Mouse (Mus musculus) Patski (cell line): ENCODE data around the gene Megf8. TPM values are rescaled to one million over a fixed set of nuclear protein-coding genes. Genes with fewer than 3 reads are reported as not detected.

Experiments
- ATAC-seq: fragments of 100-300 bp; one replicate; pipeline ENCODE4 v1.8.0; 2021
- CTCF ChIA-PET: fragments of 350-600 bp; sonication (Branson Sonifier 250); formaldehyde crosslinking; loops from one replicate; lab custom pipeline; 2022; ENCODE audit warnings: inconsistent platforms; lab: Charles Lee
- POLR2A ChIA-PET: fragments of 350-600 bp; sonication (Branson Sonifier 250); formaldehyde crosslinking; loops from one replicate; lab custom pipeline; 2022; ENCODE audit warnings: antibody characterized with exemption, inconsistent platforms; lab: Charles Lee
- DNase-seq: peaks from one replicate; pipeline ENCODE4 v3.0.0-alpha.2; 2011; ENCODE audit warnings: low read depth, low spot score
- H3K27me3 ChIP-seq: fragments of 371-371 bp; one replicate; pipeline ENCODE4 v1.5.1; 2021
- CTCF ChIP-seq: fragments of 100-300 bp; IDR thresholded peaks from one replicate; pipeline ENCODE4 v1.5.1; 2021
- in situ Hi-C: fragments of 300-500 bp; cut with MboI; formaldehyde crosslinking; loops from 3 replicates; pipeline ENCODE4 v1.11.1; 2018; ENCODE audit warnings: low pct_unique_long_range_greater_than_20kb, mixed read lengths
- polyA plus RNA-seq: library from polyadenylated mRNA; unstranded; gene quantifications from one replicate; pipeline ENCODE4 v1.2.3, GENCODE M21; 2021

Gene Megf8
- polyA plus RNA-seq, 1 experiment from 2014 or later, result 105 TPM

GRCm38 (mm10) chr7:25271651-25272444 is 45.1 kb upstream of the Megf8 start:
- ChIA-PET CTCF (interaction anchor here (0.8 kb wide), 1 partner anchor 45 kb away, joined by 3 read pairs; the partner anchor contains the start of gene Megf8), POLR2A (interaction anchor here (1.2 kb wide), 1 partner anchor 23 kb away, joined by 3 read pairs; no protein-coding TSS in a partner anchor)
- ATAC-seq (no peak), DNase-seq (no peak)
- H3K27me3 ChIP-seq, result no peaks in the 10 kb centered on the region
- in situ Hi-C loops, result no loop called here
- no peak for TF ChIP-seq CTCF

DNA sequence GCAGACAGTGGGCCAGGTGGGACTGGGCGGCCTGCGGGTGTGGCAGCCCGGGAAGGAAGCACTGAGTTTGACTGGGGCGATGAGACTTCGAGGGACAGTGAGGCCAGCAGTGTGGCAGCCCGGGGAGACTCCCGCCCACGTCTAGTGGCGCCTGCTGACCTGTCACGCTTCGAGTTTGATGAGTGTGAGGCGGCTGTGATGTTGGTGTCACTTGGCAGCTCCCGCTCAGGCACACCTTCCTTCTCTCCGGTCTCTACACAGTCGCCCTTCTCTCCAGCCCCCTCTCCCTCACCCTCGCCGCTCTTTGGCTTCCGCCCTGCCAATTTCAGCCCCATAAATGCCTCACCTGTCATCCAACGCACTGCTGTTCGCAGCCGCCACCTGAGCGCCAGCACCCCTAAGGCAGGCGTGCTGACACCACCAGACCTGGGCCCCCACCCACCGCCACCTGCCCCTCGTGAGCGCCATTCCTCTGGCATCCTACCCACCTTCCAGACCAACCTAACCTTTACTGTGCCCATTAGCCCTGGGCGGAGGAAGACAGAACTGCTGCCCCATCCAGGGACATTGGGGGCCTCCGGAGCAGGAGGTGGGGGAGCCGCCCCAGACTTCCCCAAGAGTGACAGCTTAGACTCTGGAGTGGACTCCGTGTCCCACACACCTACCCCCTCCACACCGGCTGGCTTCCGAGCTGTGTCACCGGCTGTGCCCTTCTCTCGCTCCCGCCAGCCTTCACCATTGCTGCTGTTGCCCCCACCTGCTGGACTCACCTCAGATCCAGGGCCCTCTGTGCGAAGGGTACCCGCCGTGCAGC is 44.3 kb upstream of the Megf8 start:
- DNase-seq, result no peak
- H3K27me3 ChIP-seq, result no peaks in the 10 kb centered on the region
- TF ChIP-seq CTCF, result no peak
- ChIA-PET POLR2A (interaction anchor here (1.2 kb wide), 1 partner anchor 23 kb away, joined by 3 read pairs; no protein-coding TSS in a partner anchor), CTCF (no interaction called here)
- in situ Hi-C loops, result no loop called here
- no peak for ATAC-seq

- no peak for TF ChIP-seq CTCF
- H3K27me3 ChIP-seq, result no peaks in the 10 kb centered on the region
- in situ Hi-C loops, result no loop called here
- ATAC-seq (no peak), DNase-seq (no peak)
- POLR2A ChIA-PET, result no interaction called here
- CTCF ChIA-PET, result interaction anchor here (1.1 kb wide), 1 partner anchor 134 kb away, joined by 3 read pairs; no protein-coding TSS in a partner anchor
These were observed 43.4 kb upstream of the Megf8 start for GRCm38 (mm10) chr7:25273259-25274241.

- ChIA-PET CTCF (interaction anchor here (1.5 kb wide), 1 partner anchor 9 kb away, joined by 4 read pairs; no protein-coding TSS in a partner anchor), POLR2A (interaction anchor here (1.1 kb wide), 1 partner anchor 35 kb away, joined by 3 read pairs; no protein-coding TSS in a partner anchor)
- DNase-seq, result no peak
- no peak for ATAC-seq
- no peak for TF ChIP-seq CTCF
- in situ Hi-C loops, result no loop called here
- H3K27me3 ChIP-seq, result no peaks in the 10 kb centered on the region
These were observed 42.4 kb upstream of the Megf8 start for GRCm38 (mm10) chr7:25274571-25274970.

DNA sequence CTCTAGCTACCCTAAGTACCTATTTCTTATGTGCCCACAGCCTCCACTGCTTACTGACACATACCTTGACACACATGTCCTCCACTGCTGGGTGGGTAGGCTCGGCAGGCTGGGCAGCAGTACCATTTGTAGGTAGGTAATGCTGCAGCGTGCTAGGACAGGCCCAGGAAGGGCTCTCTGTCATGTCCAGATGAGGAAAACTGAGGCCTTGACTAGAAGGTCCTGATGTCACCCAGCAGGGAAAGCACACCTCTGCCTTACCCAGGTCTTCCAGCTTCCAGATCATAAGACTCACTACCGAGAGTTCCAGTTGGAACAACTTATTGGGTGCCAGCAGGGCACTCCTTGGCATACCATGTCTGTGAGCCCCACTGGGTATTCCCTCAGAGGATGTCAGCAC is 42.0 kb upstream of the Megf8 start:
- in situ Hi-C loops, result loop anchor here (5.0 kb wide), 1 partner anchor 33 kb away; no protein-coding TSS in a partner anchor
- DNase-seq, result no peak
- POLR2A ChIA-PET, result interaction anchor here (1.1 kb wide), 1 partner anchor 35 kb away, joined by 3 read pairs; no protein-coding TSS in a partner anchor

GRCm38 (mm10) chr7:25275555-25276298 is 41.2 kb upstream of the Megf8 start:
- no peaks in the 10 kb centered on the region for H3K27me3 ChIP-seq
- in situ Hi-C loops, result loop anchor here (5.0 kb wide), 1 partner anchor 33 kb away; no protein-coding TSS in a partner anchor
- ChIA-PET CTCF (interaction anchor here (1.1 to 2.0 kb wide), 3 partner anchors 11 to 41 kb away, joined by 3 to 5 read pairs (median 4); partner anchors contain the start of gene Megf8), POLR2A (interaction anchor here (1.1 kb wide), 1 partner anchor 36 kb away, joined by 3 read pairs; no protein-coding TSS in a partner anchor)
- no peak for TF ChIP-seq CTCF
- DNase-seq, result no peak
- ATAC-seq, result no peak

More for the DNA sequence above, 42.0 kb upstream of the Megf8 start:
- no peaks in the 10 kb centered on the region for H3K27me3 ChIP-seq
- CTCF ChIA-PET, result interaction anchor here (1.5 to 2.0 kb wide), 2 partner anchors 10 to 41 kb away, joined by 4 to 5 read pairs; partner anchors contain the start of gene Megf8
- no peak for TF ChIP-seq CTCF
- no peak for ATAC-seq

- POLR2A ChIA-PET, result interaction anchor here (0.7 kb wide), 1 partner anchor 202 kb away, joined by 3 read pairs; no protein-coding TSS in a partner anchor
- ATAC-seq, result no peak
- CTCF ChIA-PET, result interaction anchor here (0.7 to 1.9 kb wide), 15 partner anchors 8 to 125 kb away, joined by 3 to 9 read pairs (median 4); partner anchors contain the start of genes Cic, Dedd2 and Megf8
- no peak for TF ChIP-seq CTCF
- in situ Hi-C loops, result loop anchor here (5.0 kb wide), 1 partner anchor 35 kb away; no protein-coding TSS in a partner anchor
- no peaks in the 10 kb centered on the region for H3K27me3 ChIP-seq
- no peak for DNase-seq
These were observed 39.6 kb upstream of the Megf8 start for GRCm38 (mm10) chr7:25277405-25277804.

DNA sequence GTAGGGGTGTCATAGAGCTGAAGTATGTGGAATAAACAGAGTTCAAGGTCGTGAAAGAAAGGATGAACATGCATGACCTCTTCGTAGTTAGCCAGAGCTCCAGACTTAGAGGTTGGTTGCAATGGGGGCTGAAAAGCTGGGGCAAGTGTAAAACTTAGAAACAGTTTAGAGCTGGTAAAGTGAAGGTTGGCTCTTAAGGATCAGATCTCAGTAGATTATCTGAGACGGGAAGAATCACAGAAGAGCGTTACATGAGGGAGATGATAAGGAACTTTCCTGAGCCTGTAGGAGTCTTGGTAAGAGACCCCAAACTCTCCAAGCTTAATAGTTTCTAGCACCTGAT is 39.0 kb upstream of the Megf8 start:
- DNase-seq, result no peak
- TF ChIP-seq CTCF, result no peak
- ATAC-seq, result no peak
- ChIA-PET CTCF (interaction anchor here (0.6 to 1.9 kb wide), 17 partner anchors 9 to 125 kb away, joined by 3 to 9 read pairs (median 4); partner anchors contain the start of genes Cic, Dedd2 and Megf8), POLR2A (interaction anchor here (0.6 to 1.1 kb wide), 2 partner anchors 37 to 41 kb away, joined by 3 to 6 read pairs; no protein-coding TSS in a partner anchor)
- in situ Hi-C loops, result loop anchor here (5.0 kb wide), 1 partner anchor 36 kb away; no protein-coding TSS in a partner anchor
- H3K27me3 ChIP-seq, result no peaks in the 10 kb centered on the region
